Mouse (Mus musculus): ENCODE results near the gene Hs3st3b1. TPM values are rescaled to one million over a fixed set of nuclear protein-coding genes. Genes with fewer than 3 reads are reported as not detected.
A peak's percentile ranks its signal among the peaks of the same experiment; 100 is the strongest.

Gene Hs3st3b1
- polyA plus RNA-seq, 1 experiment from 2014 or later, result 11.4 TPM

DNA sequence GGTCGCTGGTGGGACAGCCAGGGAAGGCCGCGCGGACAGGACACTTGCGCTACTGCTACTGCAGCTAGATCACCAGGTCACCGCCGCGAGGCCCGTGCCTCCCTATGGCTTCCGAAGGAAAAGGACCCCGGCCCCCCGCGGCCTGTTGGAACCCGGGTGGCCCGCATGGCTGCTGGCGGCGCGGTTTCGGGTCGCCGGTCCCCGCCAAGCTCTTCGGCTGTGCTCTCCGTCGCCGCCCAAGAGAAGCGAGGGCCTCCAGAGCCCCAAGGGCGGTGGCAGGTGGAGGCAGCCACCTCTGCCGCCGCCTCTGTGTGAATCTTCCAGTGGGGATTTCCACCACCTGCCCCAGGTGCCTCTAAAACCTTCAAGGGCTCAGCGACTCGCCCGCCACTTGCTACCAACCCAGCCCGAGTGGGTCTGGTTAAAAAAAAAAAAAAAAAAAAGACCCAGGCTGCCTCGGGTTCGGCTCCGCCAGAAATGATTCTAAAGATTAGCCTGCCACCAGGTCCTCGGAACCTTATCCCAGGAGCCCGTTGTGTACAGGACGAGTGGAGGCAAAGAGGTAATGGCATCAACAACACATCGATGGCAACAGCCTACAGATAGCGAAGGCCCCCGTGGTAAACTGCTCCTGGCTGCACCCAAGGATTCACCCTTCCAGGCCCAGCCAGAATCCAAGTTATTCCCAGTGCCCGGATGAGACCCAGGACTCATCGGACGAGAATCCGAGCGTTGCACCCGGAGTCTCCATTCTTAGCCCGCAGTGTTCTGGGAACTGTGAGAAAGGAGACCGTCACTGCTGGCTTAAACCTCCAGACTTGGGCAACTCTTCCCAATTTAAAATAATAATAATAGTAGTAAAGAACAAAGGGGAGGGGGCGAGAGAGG is 2.6 kb downstream of the Hs3st3b1 start:
- H3K27me3 ChIP-seq (ENCODE audit: control insufficient read depth, insufficient read depth, low read length), result 0 out of 2 replicates have a peak, but pooled peaks cover 16% of the 10 kb centered on the region
- peak overlapping the region; percentile 53; the same call in 1 of the 2 replicates for H3K27ac ChIP-seq (ENCODE audit: low read length)
- 5% methylated on average over 52 of the region's 52 CpGs for WGBS
- H3K9ac ChIP-seq (replicated peaks; ENCODE audit: low read depth, low read length), result peak overlapping the region; percentile 68
- ATAC-seq (ENCODE audit: insufficient number of reproducible peaks, insufficient read depth, low FRiP score, low read depth), result no peak
- H3K36me3 ChIP-seq (ENCODE audit: control insufficient read depth, insufficient read depth, low read length), result no peaks in the 10 kb centered on the region
- peak overlapping the region; percentile 67 for H3K4me2 ChIP-seq (replicated peaks; ENCODE audit: low read depth, low read length)
- H3K4me3 ChIP-seq (ENCODE audit: low read depth, low read length), result peak overlapping the region; percentile 62
- no peaks in the 10 kb centered on the region for H3K9me3 ChIP-seq (ENCODE audit: control insufficient read depth, low read depth, low read length)
- H3K4me1 ChIP-seq (ENCODE audit: control insufficient read depth, insufficient read depth, low read length), result peaks cover 23% of the 10 kb centered on the region; the same call in 1 of the 2 replicates

DNA sequence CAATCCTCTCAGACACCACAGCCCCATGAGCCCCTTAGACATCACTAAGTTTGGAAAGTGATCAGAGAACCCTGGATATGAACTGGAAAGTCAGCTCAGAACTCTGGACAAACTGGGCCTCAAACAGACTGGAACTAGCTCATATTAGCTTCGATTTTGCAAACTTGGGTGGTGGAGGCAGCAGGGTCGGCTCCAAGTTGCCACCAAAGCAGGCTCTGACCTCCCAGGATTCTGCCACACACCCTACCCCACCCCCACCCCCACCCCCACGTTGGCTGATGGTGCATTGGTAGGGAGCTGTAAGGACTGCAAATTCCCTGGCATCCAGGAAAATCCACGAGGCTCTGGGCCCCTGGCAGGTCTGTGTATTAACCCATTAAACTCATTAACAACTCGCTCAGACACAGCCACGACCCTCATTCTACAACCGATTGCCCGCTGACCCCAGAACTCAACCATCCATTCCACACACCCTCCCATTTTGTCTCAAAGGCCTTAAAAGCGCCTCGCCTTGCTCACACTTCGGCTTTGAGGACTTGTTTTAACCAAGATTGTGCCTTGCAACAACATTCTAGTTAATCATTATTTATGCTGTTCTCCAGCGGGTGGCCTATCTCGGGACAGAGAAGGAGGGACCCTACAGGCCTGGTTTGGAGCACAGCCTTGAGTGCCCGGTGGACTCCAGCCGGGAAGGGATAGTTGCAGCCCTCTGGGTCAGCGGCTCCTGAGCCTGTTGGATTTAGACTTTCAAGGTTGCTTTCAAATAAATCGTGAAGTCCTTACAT is 3.6 kb downstream of the Hs3st3b1 start:
- Histone ChIP-seq H3K4me1 (ENCODE audit: control insufficient read depth, insufficient read depth, low read length) (peaks cover 26% of the 10 kb centered on the region; the same call in 1 of the 2 replicates), H3K27ac (ENCODE audit: low read length) (peak overlapping the region; percentile 53; the same call in 1 of the 2 replicates), H3K36me3 (ENCODE audit: control insufficient read depth, insufficient read depth, low read length) (no peaks in the 10 kb centered on the region), H3K4me3 (ENCODE audit: low read depth, low read length) (peak overlapping the region; percentile 62), H3K27me3 (ENCODE audit: control insufficient read depth, insufficient read depth, low read length) (0 out of 2 replicates have a peak, but pooled peaks cover 12% of the 10 kb centered on the region), H3K9me3 (ENCODE audit: control insufficient read depth, low read depth, low read length) (no peaks in the 10 kb centered on the region), H3K4me2 (replicated peaks; ENCODE audit: low read depth, low read length) (peak overlapping the region; percentile 67), H3K9ac (replicated peaks; ENCODE audit: low read depth, low read length) (peak overlapping the region; percentile 68)
- ATAC-seq (ENCODE audit: insufficient number of reproducible peaks, insufficient read depth, low FRiP score, low read depth), result no peak
- 18% methylated on average over 17 of the region's 17 CpGs for WGBS

GRCm38 (mm10) chr11:63917561-63917960 is 4.5 kb downstream of the Hs3st3b1 start:
- no peaks in the 10 kb centered on the region for H3K9me3 ChIP-seq (ENCODE audit: control insufficient read depth, low read depth, low read length)
- H3K27me3 ChIP-seq (ENCODE audit: control insufficient read depth, insufficient read depth, low read length), result 0 out of 2 replicates have a peak, but pooled peaks cover 12% of the 10 kb centered on the region
- H3K4me2 ChIP-seq (replicated peaks; ENCODE audit: low read depth, low read length), result peak overlapping the region; percentile 67
- no peak for ATAC-seq (ENCODE audit: insufficient number of reproducible peaks, insufficient read depth, low FRiP score, low read depth)
- peaks cover 21% of the 10 kb centered on the region; the same call in 1 of the 2 replicates for H3K4me1 ChIP-seq (ENCODE audit: control insufficient read depth, insufficient read depth, low read length)
- WGBS, result 23% methylated on average over 6 of the region's 6 CpGs
- H3K36me3 ChIP-seq (ENCODE audit: control insufficient read depth, insufficient read depth, low read length), result no peaks in the 10 kb centered on the region
- no peak overlapping the region for H3K4me3 ChIP-seq (ENCODE audit: low read depth, low read length)
- H3K27ac ChIP-seq (ENCODE audit: low read length), result no peak overlapping the region
- H3K9ac ChIP-seq (replicated peaks; ENCODE audit: low read depth, low read length), result no peak overlapping the region

DNA sequence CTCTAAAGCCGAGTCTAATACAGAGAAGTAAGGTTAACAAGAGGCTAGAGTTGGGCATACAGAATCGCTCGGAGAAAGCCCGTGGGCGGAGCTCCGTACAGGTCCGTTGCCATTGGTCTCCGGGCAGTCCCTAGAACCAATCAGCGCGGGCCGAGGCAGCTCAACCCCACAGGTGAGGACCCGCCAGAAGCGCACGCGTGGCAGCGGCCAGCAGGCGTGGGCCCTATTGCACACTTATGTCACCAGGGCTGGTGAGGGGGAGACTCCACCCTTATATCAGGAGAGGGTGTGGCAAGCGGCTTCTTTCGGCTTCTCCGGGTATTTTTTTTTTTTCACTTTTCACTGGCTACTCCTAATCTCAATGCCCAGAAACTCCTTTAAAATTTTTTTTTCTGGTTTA is 7.7 kb downstream of the Hs3st3b1 start:
- Histone ChIP-seq H3K9me3 (ENCODE audit: control insufficient read depth, low read depth, low read length) (no peaks in the 10 kb centered on the region), H3K36me3 (ENCODE audit: control insufficient read depth, insufficient read depth, low read length) (no peaks in the 10 kb centered on the region), H3K4me3 (ENCODE audit: low read depth, low read length) (peak overlapping the region; percentile 33), H3K4me1 (ENCODE audit: control insufficient read depth, insufficient read depth, low read length) (peaks cover 16% of the 10 kb centered on the region; the same call in 1 of the 2 replicates), H3K27me3 (ENCODE audit: control insufficient read depth, insufficient read depth, low read length) (0 out of 2 replicates have a peak, but pooled peaks cover 2% of the 10 kb centered on the region), H3K27ac (ENCODE audit: low read length) (no peak overlapping the region), H3K4me2 (replicated peaks; ENCODE audit: low read depth, low read length) (peak overlapping the region; percentile 67), H3K9ac (replicated peaks; ENCODE audit: low read depth, low read length) (no peak overlapping the region)
- 4% methylated on average over 20 of the region's 20 CpGs for WGBS
- peak; percentile 86 for ATAC-seq (ENCODE audit: insufficient number of reproducible peaks, insufficient read depth, low FRiP score, low read depth)

GRCm38 (mm10) chr11:63913936-63914335 is 8.2 kb downstream of the Hs3st3b1 start:
- H3K4me1 ChIP-seq (ENCODE audit: control insufficient read depth, insufficient read depth, low read length), result peaks cover 16% of the 10 kb centered on the region; the same call in 1 of the 2 replicates
- no peak overlapping the region; the same call in 1 of the 2 replicates for H3K27ac ChIP-seq (ENCODE audit: low read length)
- H3K9me3 ChIP-seq (ENCODE audit: control insufficient read depth, low read depth, low read length), result no peaks in the 10 kb centered on the region
- no peaks in the 10 kb centered on the region for H3K27me3 ChIP-seq (ENCODE audit: control insufficient read depth, insufficient read depth, low read length)
- no peaks in the 10 kb centered on the region for H3K36me3 ChIP-seq (ENCODE audit: control insufficient read depth, insufficient read depth, low read length)
- H3K4me2 ChIP-seq (replicated peaks; ENCODE audit: low read depth, low read length), result peak overlapping the region; percentile 67
- peak overlapping the region; percentile 33 for H3K4me3 ChIP-seq (ENCODE audit: low read depth, low read length)
- WGBS, result 33% methylated on average over 4 of the region's 4 CpGs
- ATAC-seq (ENCODE audit: insufficient number of reproducible peaks, insufficient read depth, low FRiP score, low read depth), result peak; percentile 11; the same call in 1 of the 2 replicates
- no peak overlapping the region for H3K9ac ChIP-seq (replicated peaks; ENCODE audit: low read depth, low read length)

DNA sequence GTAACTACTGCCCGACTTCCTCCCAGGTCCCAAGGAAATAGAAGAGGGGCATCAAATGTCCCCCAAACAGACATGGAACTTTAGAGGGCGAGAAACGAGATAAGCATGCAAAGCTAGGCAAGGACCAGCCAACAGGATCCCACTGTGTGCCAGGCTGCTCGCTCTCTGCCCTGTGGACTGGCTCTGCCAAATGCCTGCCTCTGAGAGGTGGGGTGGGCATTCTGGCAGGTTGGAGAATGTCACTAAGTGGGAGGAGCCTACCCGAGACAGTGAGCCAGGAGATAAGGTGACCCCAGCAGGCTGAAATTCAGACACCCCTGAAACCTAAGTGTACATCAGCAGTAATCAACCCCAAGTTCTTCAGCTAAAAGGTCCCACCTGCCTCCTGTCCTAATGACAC is 11.1 kb downstream of the Hs3st3b1 start:
- 58% methylated on average over 5 of the region's 5 CpGs for WGBS
- no peaks in the 10 kb centered on the region for H3K27me3 ChIP-seq (ENCODE audit: control insufficient read depth, insufficient read depth, low read length)
- no peak overlapping the region for H3K27ac ChIP-seq (ENCODE audit: low read length)

DNA sequence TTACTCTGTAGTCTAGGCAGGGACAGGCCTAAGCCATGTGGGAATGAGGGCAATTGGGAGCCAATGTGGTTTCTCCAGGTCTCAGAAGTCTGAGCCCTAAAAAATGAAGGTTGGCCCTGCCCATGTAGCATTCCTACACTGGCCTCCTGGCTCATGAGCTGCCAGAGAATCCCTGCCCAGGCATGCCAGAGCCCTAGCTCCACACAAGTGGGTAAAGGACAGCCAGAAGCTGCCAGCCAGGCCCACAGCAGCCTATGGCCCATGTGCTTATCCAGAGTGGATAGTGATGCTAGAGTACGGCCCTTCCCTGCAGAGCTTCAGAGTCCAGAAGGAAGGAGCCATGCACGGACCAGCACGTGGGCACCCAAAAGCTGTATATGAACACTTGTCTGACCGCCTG is 12.1 kb downstream of the Hs3st3b1 start:
- Histone ChIP-seq H3K9me3 (ENCODE audit: control insufficient read depth, low read depth, low read length) (no peaks in the 10 kb centered on the region), H3K4me2 (replicated peaks; ENCODE audit: low read depth, low read length) (no peak overlapping the region), H3K9ac (replicated peaks; ENCODE audit: low read depth, low read length) (no peak overlapping the region), H3K27me3 (ENCODE audit: control insufficient read depth, insufficient read depth, low read length) (no peaks in the 10 kb centered on the region), H3K4me1 (ENCODE audit: control insufficient read depth, insufficient read depth, low read length) (peaks cover 14% of the 10 kb centered on the region; the same call in 1 of the 2 replicates), H3K36me3 (ENCODE audit: control insufficient read depth, insufficient read depth, low read length) (no peaks in the 10 kb centered on the region), H3K27ac (ENCODE audit: low read length) (no peak overlapping the region), H3K4me3 (ENCODE audit: low read depth, low read length) (no peak overlapping the region)
- ATAC-seq (ENCODE audit: insufficient number of reproducible peaks, insufficient read depth, low FRiP score, low read depth), result no peak
- WGBS, result 88% methylated on average over 4 of the region's 4 CpGs

More for the DNA sequence above, 11.1 kb downstream of the Hs3st3b1 start:
- peaks cover 13% of the 10 kb centered on the region; the same call in 1 of the 2 replicates for H3K4me1 ChIP-seq (ENCODE audit: control insufficient read depth, insufficient read depth, low read length)
- no peak for ATAC-seq (ENCODE audit: insufficient number of reproducible peaks, insufficient read depth, low FRiP score, low read depth)
- H3K9ac ChIP-seq (replicated peaks; ENCODE audit: low read depth, low read length), result no peak overlapping the region
- no peak overlapping the region for H3K4me2 ChIP-seq (replicated peaks; ENCODE audit: low read depth, low read length)
- no peaks in the 10 kb centered on the region for H3K9me3 ChIP-seq (ENCODE audit: control insufficient read depth, low read depth, low read length)
- H3K4me3 ChIP-seq (ENCODE audit: low read depth, low read length), result no peak overlapping the region
- H3K36me3 ChIP-seq (ENCODE audit: control insufficient read depth, insufficient read depth, low read length), result no peaks in the 10 kb centered on the region

DNA sequence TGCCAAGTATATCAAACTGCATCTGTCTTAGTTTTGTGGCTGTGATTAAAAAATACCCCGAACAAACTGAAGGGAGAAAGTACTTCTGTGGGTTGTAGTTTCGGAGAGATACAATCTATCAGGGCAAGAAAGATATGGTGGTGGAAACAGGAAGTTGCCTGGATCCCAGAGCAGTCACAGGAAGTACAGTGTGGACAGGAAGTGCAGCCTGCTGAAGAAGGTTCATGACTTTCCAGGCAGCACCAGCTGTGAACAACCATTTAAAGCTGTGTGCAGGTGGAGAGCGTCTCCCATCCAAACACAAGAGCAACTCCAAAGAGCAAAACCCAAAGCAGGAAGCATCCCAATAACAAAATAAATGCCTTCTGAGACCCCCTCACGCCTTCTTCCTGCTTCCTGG is 13.6 kb downstream of the Hs3st3b1 start:
- H3K27ac ChIP-seq (ENCODE audit: low read length), result no peak overlapping the region
- ATAC-seq (ENCODE audit: insufficient number of reproducible peaks, insufficient read depth, low FRiP score, low read depth), result no peak
- peaks cover 2% of the 10 kb centered on the region; the same call in 1 of the 2 replicates for H3K4me1 ChIP-seq (ENCODE audit: control insufficient read depth, insufficient read depth, low read length)
- H3K4me3 ChIP-seq (ENCODE audit: low read depth, low read length), result no peak overlapping the region
- no peak overlapping the region for H3K9ac ChIP-seq (replicated peaks; ENCODE audit: low read depth, low read length)
- WGBS, result 72% methylated on average over 4 of the region's 4 CpGs
- no peaks in the 10 kb centered on the region for H3K9me3 ChIP-seq (ENCODE audit: control insufficient read depth, low read depth, low read length)
- H3K4me2 ChIP-seq (replicated peaks; ENCODE audit: low read depth, low read length), result no peak overlapping the region
- no peaks in the 10 kb centered on the region for H3K27me3 ChIP-seq (ENCODE audit: control insufficient read depth, insufficient read depth, low read length)
- no peaks in the 10 kb centered on the region for H3K36me3 ChIP-seq (ENCODE audit: control insufficient read depth, insufficient read depth, low read length)

Measured in stomach, embryonic 14.5 days (tissue).